Mouse (Mus musculus) heart, adult 2 months (tissue): ENCODE measurements around the gene Nlrp9b. TPM values are rescaled to one million over a fixed set of nuclear protein-coding genes. Genes with fewer than 3 reads are reported as not detected.
"Not testable (repeated sequence)": the region's sequence is repeated elsewhere in the genome, so short reads cannot be mapped to it uniquely, and the experiment has no call there.

ENCODE experiments used
- DNase-seq, 2 experiments: peaks; one replicate each; pipeline ENCODE4 v3.0.0; 2021
- H3K27ac ChIP-seq: fragments of 200-600 bp; 2 replicates; pipeline ENCODE4 v1.8.1; 2022
- H3K27me3 ChIP-seq: fragments of 200-500 bp; 2 replicates; pipeline ENCODE4 v1.6.1; 2012; ENCODE audit warnings: mild to moderate bottlenecking, low read length, inconsistent platforms, mixed read lengths; ENCODE audit not compliant: control insufficient read depth, insufficient read depth
- H3K36me3 ChIP-seq: fragments of 200-500 bp; 2 replicates; pipeline ENCODE4 v1.6.1; 2012; ENCODE audit warnings: low read length, inconsistent platforms; ENCODE audit not compliant: control insufficient read depth, insufficient read depth
- H3K4me1 ChIP-seq: fragments of 200-500 bp; 2 replicates; pipeline ENCODE4 v1.6.1; 2011; ENCODE audit warnings: low read length; ENCODE audit not compliant: control insufficient read depth, insufficient read depth
- H3K4me3 ChIP-seq: fragments of 200-600 bp; 2 replicates; pipeline ENCODE4 v1.8.1; 2022
- H3K79me2 ChIP-seq: fragments of 200-500 bp; replicated peaks from 2 replicates; pipeline ENCODE4 v1.6.1; 2012; ENCODE audit warnings: mild to moderate bottlenecking, inconsistent platforms, low read length, moderate library complexity, mixed read lengths; ENCODE audit not compliant: control insufficient read depth, insufficient read depth
- H3K9ac ChIP-seq: fragments of 200-500 bp; 2 replicates; pipeline ENCODE4 v1.6.1; 2012; ENCODE audit warnings: low read depth, mild to moderate bottlenecking, control low read depth, inconsistent platforms, low read length, mixed read lengths
- CTCF ChIP-seq: fragments of 200-600 bp; IDR thresholded peaks from 2 replicates; pipeline ENCODE4 v1.8.1; 2022; ENCODE audit warnings: antibody characterized with exemption, mild to moderate bottlenecking, moderate library complexity
- EP300 ChIP-seq: fragments of 200-500 bp; IDR thresholded peaks from 2 replicates; pipeline ENCODE4 v1.6.1; 2011; ENCODE audit warnings: low read depth, low read length, control low read depth; ENCODE audit not compliant: insufficient read depth
- POLR2A ChIP-seq: fragments of 200-500 bp; IDR thresholded peaks from 2 replicates; pipeline ENCODE4 v1.6.1; 2011; ENCODE audit warnings: mild to moderate bottlenecking, low read depth, low read length, control low read depth; ENCODE audit not compliant: insufficient read depth
- WGBS: fragments of 180-500 bp; shearing (Covaris S2); methylation state at CpG from one replicate; pipeline ENCODE4 v1.1.7; 2018; 5-methylcytosine and 5-hydroxymethylcytosine counted together
- intact Hi-C: fragments of 180-260 bp; cut with DNase I; formaldehyde crosslinking; loops from one replicate; pipeline ENCODE4 v1.15.1; 2025
- long read RNA-seq: library from polyadenylated mRNA; stranded (forward); transcript quantifications from one replicate; pipeline ENCODE4 v2.0.0, GENCODE M21; 2021
- polyA plus RNA-seq: library from polyadenylated mRNA; depleted of rRNA; stranded (reverse); fragments of >200 nt; gene quantifications from 2 replicates; pipeline ENCODE4 v1.2.3, GENCODE M21; 2012; rRNA removed
- total RNA-seq, 2 experiments: library from RNA; stranded (reverse); gene quantifications; 2 replicates each; pipeline ENCODE4 v1.2.3; 2021

Gene Nlrp9b
- total RNA-seq (not detected), polyA plus RNA-seq (not detected in 2 replicates)
- long read RNA-seq = 0 reads

- H3K4me3 ChIP-seq, H3K79me2 ChIP-seq, H3K27me3 ChIP-seq, H3K36me3 ChIP-seq, H3K4me1 ChIP-seq, intact Hi-C loops, H3K27ac ChIP-seq, DNase-seq, H3K9ac ChIP-seq: not testable (repeated sequence)
- 57% methylated on average over 8 of the region's 8 CpGs for WGBS
Measured at GRCm38 (mm10) chr7:19991165-19991564, at the start of gene Nlrp9b. TSS of gene Nlrp9b (plus strand) at chr7:19991465.

GRCm38 (mm10) chr7:19944709-19945108, 46.6 kb upstream of the Nlrp9b start:
- H3K36me3 ChIP-seq = peaks cover 3% of the 10 kb centered on the region; the same call in 1 of the 2 replicates
- peaks cover 7% of the 10 kb centered on the region for H3K4me1 ChIP-seq
- H3K9ac ChIP-seq = no peak overlapping the region
- no peak overlapping the region for H3K4me3 ChIP-seq
- TF ChIP-seq EP300 (no peak), POLR2A (no peak)
- H3K27me3 ChIP-seq = no peaks in the 10 kb centered on the region
- H3K79me2 ChIP-seq = no peaks in the 10 kb centered on the region
- WGBS = 90% methylated on average over 8 of the region's 8 CpGs
- no peak for DNase-seq
- H3K27ac ChIP-seq = no peak overlapping the region
- intact Hi-C loops = loop anchor here (10.0 kb wide), 1 partner anchor 140 kb away; no protein-coding TSS in a partner anchor

- 85% methylated on average over 5 of the region's 5 CpGs for WGBS
- TF ChIP-seq CTCF (no peak), EP300 (no peak), POLR2A (no peak)
- Histone ChIP-seq H3K79me2 (no peaks in the 10 kb centered on the region), H3K9ac (no peak overlapping the region), H3K4me1 (peaks cover 5% of the 10 kb centered on the region), H3K4me3 (no peak overlapping the region), H3K36me3 (peaks cover 3% of the 10 kb centered on the region; the same call in 1 of the 2 replicates), H3K27me3 (no peaks in the 10 kb centered on the region), H3K27ac (no peak overlapping the region)
- no peak for DNase-seq
- intact Hi-C loops = loop anchor here (10.0 kb wide), 1 partner anchor 140 kb away; no protein-coding TSS in a partner anchor
Measured at GRCm38 (mm10) chr7:19945201-19945600, 46.1 kb upstream of the Nlrp9b start.

- DNase-seq = no peak
- WGBS = 73% methylated on average over 13 of the region's 13 CpGs
- no peak overlapping the region for H3K27ac ChIP-seq
- no peaks in the 10 kb centered on the region for H3K79me2 ChIP-seq
- H3K4me3 ChIP-seq = no peak overlapping the region
- TF ChIP-seq POLR2A (no peak), EP300 (no peak), CTCF (no peak)
- H3K9ac ChIP-seq = no peak overlapping the region
- H3K27me3 ChIP-seq = no peaks in the 10 kb centered on the region
- H3K36me3 ChIP-seq = no peaks in the 10 kb centered on the region
- no peaks in the 10 kb centered on the region for H3K4me1 ChIP-seq
- intact Hi-C loops = loop anchor here (10.0 kb wide), 1 partner anchor 141 kb away; no protein-coding TSS in a partner anchor
Measured at GRCm38 (mm10) chr7:19945821-19946515, 45.3 kb upstream of the Nlrp9b start.

- intact Hi-C loops = loop anchor here (10.0 kb wide), 1 partner anchor 144 kb away; no protein-coding TSS in a partner anchor
- H3K4me1 ChIP-seq = no peaks in the 10 kb centered on the region
Measured at GRCm38 (mm10) chr7:19948956-19949355, 42.3 kb upstream of the Nlrp9b start.

GRCm38 (mm10) chr7:19949996-19950395, 41.3 kb upstream of the Nlrp9b start:
- no peaks in the 10 kb centered on the region for H3K79me2 ChIP-seq
- H3K27ac ChIP-seq = no peak overlapping the region
- 71% methylated on average over 10 of the region's 10 CpGs for WGBS
- H3K4me1 ChIP-seq = no peaks in the 10 kb centered on the region
- TF ChIP-seq POLR2A = no peak
- no peak for TF ChIP-seq EP300
- TF ChIP-seq CTCF = no peak
- no peak overlapping the region for H3K9ac ChIP-seq
- no peaks in the 10 kb centered on the region for H3K36me3 ChIP-seq
- DNase-seq = no peak
- intact Hi-C loops = loop anchor here (10.0 kb wide), 1 partner anchor 145 kb away; no protein-coding TSS in a partner anchor
- H3K27me3 ChIP-seq = no peaks in the 10 kb centered on the region
- no peak overlapping the region for H3K4me3 ChIP-seq

More at GRCm38 (mm10) chr7:19948956-19949355, 42.3 kb upstream of the Nlrp9b start:
- Histone ChIP-seq H3K79me2 (no peaks in the 10 kb centered on the region), H3K36me3 (no peaks in the 10 kb centered on the region), H3K4me3 (no peak overlapping the region), H3K9ac (no peak overlapping the region), H3K27me3 (no peaks in the 10 kb centered on the region), H3K27ac (no peak overlapping the region)
- no peak for DNase-seq
- TF ChIP-seq POLR2A = no peak
- no peak for TF ChIP-seq EP300
- no peak for TF ChIP-seq CTCF
- WGBS = 82% methylated on average over 12 of the region's 12 CpGs
